Mouse (Mus musculus): ENCODE results near the gene Faf1. TPM values are rescaled to one million over a fixed set of nuclear protein-coding genes. Genes with fewer than 3 reads are reported as not detected.

The Faf1 gene
- polyA plus RNA-seq, 1 experiment, result 17.9 TPM

- no peaks in the 10 kb centered on the region for H3K27me3 ChIP-seq (ENCODE audit: control insufficient read depth, insufficient read depth, low read length)
- H3K36me3 ChIP-seq (ENCODE audit: control insufficient read depth, insufficient read depth, low read length), result 0 out of 2 replicates have a peak, but pooled peaks cover 2% of the 10 kb centered on the region
- peak overlapping the region; percentile 80 for H3K4me3 ChIP-seq (ENCODE audit: control insufficient read depth, low read depth, low read length)
- TF ChIP-seq POLR2A (IDR thresholded peaks at IDR 0.05; ENCODE audit: control insufficient read depth, low read depth, low read length), result no peak
- TF ChIP-seq CTCF (IDR thresholded peaks at IDR 0.05; ENCODE audit: control insufficient read depth, insufficient read depth, insufficient replicate concordance, low read depth, low read length), result no peak
- H3K4me1 ChIP-seq (ENCODE audit: control insufficient read depth, insufficient read depth, low read length), result peaks cover 10% of the 10 kb centered on the region
- no peak overlapping the region for H3K27ac ChIP-seq (ENCODE audit: control insufficient read depth, insufficient read depth, low read depth, low read length)
Observed at GRCm38 (mm10) chr4:109657851-109658500, 18.4 kb upstream of the Faf1 start.

- H3K36me3 ChIP-seq (ENCODE audit: control insufficient read depth, insufficient read depth, low read length), result peaks cover 2% of the 10 kb centered on the region; the same call in 1 of the 2 replicates
- H3K27me3 ChIP-seq (ENCODE audit: control insufficient read depth, insufficient read depth, low read length), result no peaks in the 10 kb centered on the region
- TF ChIP-seq POLR2A (IDR thresholded peaks at IDR 0.05; ENCODE audit: control insufficient read depth, low read depth, low read length) (no peak), CTCF (IDR thresholded peaks at IDR 0.05; ENCODE audit: control insufficient read depth, insufficient read depth, insufficient replicate concordance, low read depth, low read length) (no peak)
- no peak overlapping the region for H3K27ac ChIP-seq (ENCODE audit: control insufficient read depth, insufficient read depth, low read depth, low read length)
- peaks cover 10% of the 10 kb centered on the region for H3K4me1 ChIP-seq (ENCODE audit: control insufficient read depth, insufficient read depth, low read length)
- no peak overlapping the region for H3K4me3 ChIP-seq (ENCODE audit: control insufficient read depth, low read depth, low read length)
Observed at GRCm38 (mm10) chr4:109658826-109659225, 17.6 kb upstream of the Faf1 start.

DNA sequence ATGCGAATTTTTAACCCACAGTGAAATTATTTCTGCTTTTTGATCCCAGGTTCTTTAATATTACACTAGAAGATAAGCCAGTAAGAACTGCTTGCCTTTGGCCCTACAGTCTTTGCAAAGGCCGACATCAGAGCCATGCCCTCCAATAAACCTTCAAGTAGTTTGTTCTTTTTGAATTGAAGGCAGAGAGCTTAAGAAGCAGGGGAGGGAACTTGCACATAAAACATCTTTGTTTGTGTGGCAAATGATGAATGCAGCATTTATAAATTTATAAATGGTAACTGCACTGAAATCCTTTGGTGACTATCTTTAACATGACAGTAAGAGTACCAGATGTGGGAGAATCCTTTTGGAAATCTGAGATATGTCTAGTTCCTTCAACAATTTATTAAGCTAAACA, 16.8 kb upstream of the Faf1 start:
- peaks cover 2% of the 10 kb centered on the region for H3K36me3 ChIP-seq (ENCODE audit: control insufficient read depth, insufficient read depth, low read length)
- TF ChIP-seq CTCF (IDR thresholded peaks at IDR 0.05; ENCODE audit: control insufficient read depth, insufficient read depth, insufficient replicate concordance, low read depth, low read length) (no peak), POLR2A (IDR thresholded peaks at IDR 0.05; ENCODE audit: control insufficient read depth, low read depth, low read length) (no peak)
- H3K27me3 ChIP-seq (ENCODE audit: control insufficient read depth, insufficient read depth, low read length), result no peaks in the 10 kb centered on the region
- H3K4me3 ChIP-seq (ENCODE audit: control insufficient read depth, low read depth, low read length), result no peak overlapping the region
- H3K4me1 ChIP-seq (ENCODE audit: control insufficient read depth, insufficient read depth, low read length), result peaks cover 10% of the 10 kb centered on the region
- H3K27ac ChIP-seq (ENCODE audit: control insufficient read depth, insufficient read depth, low read depth, low read length), result no peak overlapping the region

DNA sequence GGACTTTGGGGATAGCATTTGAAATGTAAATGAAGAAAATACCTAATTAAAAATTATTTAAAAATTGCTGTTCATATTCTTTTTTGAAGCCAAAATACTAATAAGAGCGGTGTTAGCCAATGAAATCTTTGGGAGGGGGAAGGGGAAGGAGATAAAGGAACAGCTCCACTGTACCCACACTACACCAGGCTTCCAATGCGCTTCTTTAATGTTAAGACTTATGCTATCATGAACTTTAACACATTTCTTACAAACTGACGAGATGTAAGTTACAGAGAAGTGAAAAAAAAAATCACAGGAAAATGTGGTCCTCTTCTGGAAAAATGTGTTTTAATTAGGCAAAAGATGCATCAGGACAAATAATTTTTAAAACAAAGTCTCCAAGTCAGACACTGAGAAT, 15.8 kb upstream of the Faf1 start:
- Histone ChIP-seq H3K4me1 (ENCODE audit: control insufficient read depth, insufficient read depth, low read length) (peaks cover 10% of the 10 kb centered on the region), H3K36me3 (ENCODE audit: control insufficient read depth, insufficient read depth, low read length) (peaks cover 2% of the 10 kb centered on the region), H3K27ac (ENCODE audit: control insufficient read depth, insufficient read depth, low read depth, low read length) (no peak overlapping the region), H3K27me3 (ENCODE audit: control insufficient read depth, insufficient read depth, low read length) (no peaks in the 10 kb centered on the region; the same call in 1 of the 2 replicates), H3K4me3 (ENCODE audit: control insufficient read depth, low read depth, low read length) (no peak overlapping the region)
- TF ChIP-seq CTCF (IDR thresholded peaks at IDR 0.05; ENCODE audit: control insufficient read depth, insufficient read depth, insufficient replicate concordance, low read depth, low read length), result no peak
- TF ChIP-seq POLR2A (IDR thresholded peaks at IDR 0.05; ENCODE audit: control insufficient read depth, low read depth, low read length), result no peak

DNA sequence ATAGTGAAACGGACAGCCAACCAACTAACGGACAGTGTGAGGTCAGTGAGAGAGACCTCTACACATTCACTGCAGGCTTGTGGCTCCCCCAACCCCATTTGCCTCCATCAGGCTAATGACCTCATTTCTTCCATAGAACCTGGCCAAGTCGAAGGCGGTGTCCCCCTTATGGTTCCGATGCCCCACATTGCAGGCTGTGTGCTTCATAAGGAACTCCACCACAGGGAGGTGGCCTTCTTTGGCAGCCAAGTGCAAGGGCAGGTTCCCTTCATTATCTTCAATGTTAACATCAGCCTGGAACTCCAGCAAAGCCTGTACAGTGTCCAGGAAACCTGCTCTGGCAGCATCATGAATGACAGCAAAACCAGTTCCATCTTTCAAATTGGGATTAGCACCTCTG, 15.2 kb upstream of the Faf1 start:
- H3K4me3 ChIP-seq (ENCODE audit: control insufficient read depth, low read depth, low read length), result peak overlapping the region; percentile 18
- peaks cover 2% of the 10 kb centered on the region for H3K36me3 ChIP-seq (ENCODE audit: control insufficient read depth, insufficient read depth, low read length)
- TF ChIP-seq CTCF (IDR thresholded peaks at IDR 0.05; ENCODE audit: control insufficient read depth, insufficient read depth, insufficient replicate concordance, low read depth, low read length) (no peak), POLR2A (IDR thresholded peaks at IDR 0.05; ENCODE audit: control insufficient read depth, low read depth, low read length) (no peak)
- H3K27me3 ChIP-seq (ENCODE audit: control insufficient read depth, insufficient read depth, low read length), result no peaks in the 10 kb centered on the region; the same call in 1 of the 2 replicates
- no peak overlapping the region for H3K27ac ChIP-seq (ENCODE audit: control insufficient read depth, insufficient read depth, low read depth, low read length)
- H3K4me1 ChIP-seq (ENCODE audit: control insufficient read depth, insufficient read depth, low read length), result peaks cover 10% of the 10 kb centered on the region

DNA sequence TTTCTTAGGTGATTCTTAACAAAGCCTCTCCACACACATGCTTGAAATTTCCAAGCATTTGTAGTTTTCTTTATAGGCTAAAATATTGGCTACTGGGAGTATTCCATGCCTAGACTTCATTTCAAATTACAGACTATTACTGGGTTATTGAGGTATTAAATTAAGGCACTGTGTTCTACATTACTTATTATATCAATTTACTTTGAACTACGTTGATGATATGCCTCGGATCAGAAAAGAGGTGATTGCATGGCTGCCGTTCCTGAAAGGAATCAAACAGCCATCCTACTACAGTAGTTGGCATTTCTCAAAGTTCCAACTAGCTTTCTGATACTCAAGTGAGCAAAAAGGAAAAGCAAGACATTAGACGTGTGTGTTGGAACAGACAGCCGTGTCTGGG, 14.1 kb upstream of the Faf1 start:
- TF ChIP-seq POLR2A (IDR thresholded peaks at IDR 0.05; ENCODE audit: control insufficient read depth, low read depth, low read length) (no peak), CTCF (IDR thresholded peaks at IDR 0.05; ENCODE audit: control insufficient read depth, insufficient read depth, insufficient replicate concordance, low read depth, low read length) (no peak)
- no peaks in the 10 kb centered on the region; the same call in 1 of the 2 replicates for H3K27me3 ChIP-seq (ENCODE audit: control insufficient read depth, insufficient read depth, low read length)
- peaks cover 2% of the 10 kb centered on the region for H3K36me3 ChIP-seq (ENCODE audit: control insufficient read depth, insufficient read depth, low read length)

DNA sequence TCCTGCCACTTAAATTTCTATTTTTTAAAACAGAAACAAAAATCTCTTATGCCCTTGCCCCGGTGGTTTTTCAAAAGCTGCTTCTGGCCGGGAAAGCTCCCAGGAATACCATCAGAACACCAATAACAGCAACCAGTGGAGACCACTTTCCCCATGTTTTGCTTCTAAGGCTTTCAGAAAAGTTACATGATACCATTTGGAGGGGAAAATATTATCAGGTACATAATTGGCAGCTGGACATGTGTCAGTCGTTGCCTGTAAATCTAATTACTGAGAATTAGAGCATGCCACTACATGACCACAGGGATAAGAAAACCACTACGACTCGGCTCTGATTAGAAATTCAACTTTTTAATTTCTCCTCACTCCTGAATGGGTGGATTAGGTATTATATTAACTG, 12.3 kb upstream of the Faf1 start:
- H3K36me3 ChIP-seq (ENCODE audit: control insufficient read depth, insufficient read depth, low read length), result peaks cover 2% of the 10 kb centered on the region
- H3K4me1 ChIP-seq (ENCODE audit: control insufficient read depth, insufficient read depth, low read length), result peaks cover 3% of the 10 kb centered on the region
- no peaks in the 10 kb centered on the region; the same call in 1 of the 2 replicates for H3K27me3 ChIP-seq (ENCODE audit: control insufficient read depth, insufficient read depth, low read length)
- H3K27ac ChIP-seq (ENCODE audit: control insufficient read depth, insufficient read depth, low read depth, low read length), result 0 out of 2 replicates have a peak overlapping the region, but pooled peaks have one; percentile 6
- TF ChIP-seq CTCF (IDR thresholded peaks at IDR 0.05; ENCODE audit: control insufficient read depth, insufficient read depth, insufficient replicate concordance, low read depth, low read length) (no peak), POLR2A (IDR thresholded peaks at IDR 0.05; ENCODE audit: control insufficient read depth, low read depth, low read length) (no peak)
- peak overlapping the region; percentile 59 for H3K4me3 ChIP-seq (ENCODE audit: control insufficient read depth, low read depth, low read length)

More for the DNA sequence above, 14.1 kb upstream of the Faf1 start:
- Histone ChIP-seq H3K27ac (ENCODE audit: control insufficient read depth, insufficient read depth, low read depth, low read length) (no peak overlapping the region), H3K4me1 (ENCODE audit: control insufficient read depth, insufficient read depth, low read length) (peaks cover 10% of the 10 kb centered on the region), H3K4me3 (ENCODE audit: control insufficient read depth, low read depth, low read length) (no peak overlapping the region; the same call in 1 of the 2 replicates)
